Mouse (Mus musculus): ENCODE results near the gene Frat2. TPM values are rescaled to one million over a fixed set of nuclear protein-coding genes. Genes with fewer than 3 reads are reported as not detected.

Gene Frat2
- polyA plus RNA-seq, 1 experiment from 2014 or later: 12.4 TPM

- no peak overlapping the region for H3K9ac ChIP-seq
- H3K4me3 ChIP-seq: no peak overlapping the region
- H3K4me2 ChIP-seq: no peak overlapping the region
- H3K4me1 ChIP-seq: peaks cover 22% of the 10 kb centered on the region
- H3K27me3 ChIP-seq: 0 out of 2 replicates have a peak, but pooled peaks cover 2% of the 10 kb centered on the region
- no peaks in the 10 kb centered on the region for H3K9me3 ChIP-seq (replicated peaks)
- 89% methylated on average over 3 of the region's 3 CpGs for WGBS
- H3K36me3 ChIP-seq (ENCODE audit: poor library complexity, severe bottlenecking): 0 out of 2 replicates have a peak, but pooled peaks cover 5% of the 10 kb centered on the region
- no peak for ATAC-seq
- no peak overlapping the region for H3K27ac ChIP-seq
Observed at GRCm38 (mm10) chr19:41796148-41796760, 51.7 kb downstream of the Frat2 start.

Other genes with a start within 250 kb of the Frat2 start
- gene Slit1, start 104.5 kb downstream of the Frat2 start, polyA plus RNA-seq (2015; fragmentation: Nextera tagmentation; extraction: Ambion mirVana): 13.9 and 14.4 TPM in 2 replicates
- gene Arhgap19, start 46.1 kb downstream of the Frat2 start, polyA plus RNA-seq (2015; fragmentation: Nextera tagmentation; extraction: Ambion mirVana): 20.4 and 21.5 TPM in 2 replicates
- gene Frat1, start 18.2 kb downstream of the Frat2 start, polyA plus RNA-seq (2015; fragmentation: Nextera tagmentation; extraction: Ambion mirVana): 25.7 and 27.3 TPM in 2 replicates
- 15.8 and 18.1 TPM in 2 replicates for gene Rrp12, start 48.0 kb upstream of the Frat2 start, polyA plus RNA-seq (2015; fragmentation: Nextera tagmentation; extraction: Ambion mirVana)
- 505 and 567 TPM in 2 replicates for gene Pgam1, start 63.8 kb upstream of the Frat2 start, polyA plus RNA-seq (2015; fragmentation: Nextera tagmentation; extraction: Ambion mirVana)
- gene Exosc1, start 85.3 kb upstream of the Frat2 start, polyA plus RNA-seq (2015; fragmentation: Nextera tagmentation; extraction: Ambion mirVana): 83.2 and 86.5 TPM in 2 replicates
- 86.5 and 96.5 TPM in 2 replicates for gene Zdhhc16, start 85.3 kb upstream of the Frat2 start, polyA plus RNA-seq (2015; fragmentation: Nextera tagmentation; extraction: Ambion mirVana)
- 32.6 and 35.2 TPM in 2 replicates for gene Mms19, start 133.0 kb upstream of the Frat2 start, polyA plus RNA-seq (2015; fragmentation: Nextera tagmentation; extraction: Ambion mirVana)
- gene Ubtd1, start 133.6 kb upstream of the Frat2 start, polyA plus RNA-seq (2015; fragmentation: Nextera tagmentation; extraction: Ambion mirVana): 5.7 and 5.8 TPM in 2 replicates
- 0.15 and 0.21 TPM in 2 replicates for gene Ankrd2, start 187.9 kb upstream of the Frat2 start, polyA plus RNA-seq (2015; fragmentation: Nextera tagmentation; extraction: Ambion mirVana)
- gene Hoga1, start 197.5 kb upstream of the Frat2 start, polyA plus RNA-seq (2015; fragmentation: Nextera tagmentation; extraction: Ambion mirVana): 0.79 and 1.1 TPM in 2 replicates
- gene 4933411K16Rik, start 204.1 kb upstream of the Frat2 start, polyA plus RNA-seq (2015; fragmentation: Nextera tagmentation; extraction: Ambion mirVana): not detected in 2 replicates
- gene Morn4, start 238.2 kb upstream of the Frat2 start, polyA plus RNA-seq (2015; fragmentation: Nextera tagmentation; extraction: Ambion mirVana): 114 and 118 TPM in 2 replicates
- 16.5 and 21.7 TPM in 2 replicates for gene Pi4k2a, start 242.3 kb upstream of the Frat2 start, polyA plus RNA-seq (2015; fragmentation: Nextera tagmentation; extraction: Ambion mirVana)

Measured in forebrain, embryonic 13.5 days (tissue).